Mouse (Mus musculus): Measurements from ENCODE around the gene Eif3c. TPM values are rescaled to one million over a fixed set of nuclear protein-coding genes. Genes with fewer than 3 reads are reported as not detected.

Gene Eif3c
- 110 and 118 TPM in 2 replicates for polyA plus RNA-seq (2012)

DNA sequence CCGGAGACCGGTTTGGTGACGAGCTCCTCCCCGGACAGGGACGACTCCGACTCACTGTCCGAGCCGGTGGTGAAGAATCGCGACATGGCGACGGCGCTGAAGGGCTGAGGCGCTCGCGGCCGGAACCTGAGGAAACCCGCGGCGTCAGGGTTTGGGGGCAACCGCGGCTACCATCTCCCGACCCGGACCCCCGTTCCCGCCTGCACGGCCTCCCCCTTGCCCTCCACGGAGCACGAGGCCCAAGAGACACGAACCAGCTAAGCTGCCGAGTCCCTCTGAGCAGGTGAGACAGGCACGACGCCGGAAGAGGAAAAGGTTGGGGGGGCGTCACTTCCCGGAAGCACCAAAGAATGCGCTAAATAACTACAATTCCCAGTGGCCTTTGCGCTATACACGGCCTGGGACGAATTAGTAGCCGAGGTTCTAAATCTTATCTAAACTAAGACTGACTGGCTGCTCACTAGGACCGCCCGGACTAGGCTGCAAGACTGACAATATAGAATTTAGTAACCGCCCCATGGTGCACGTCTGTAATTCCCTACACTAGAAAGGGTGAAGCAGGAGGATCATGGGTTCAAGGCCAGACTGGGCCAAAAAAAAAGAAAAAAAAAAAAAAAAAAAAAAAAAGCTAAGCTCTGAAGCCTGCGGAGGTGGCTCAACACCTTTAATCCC, at the start of gene Eif3c:
Eif3c (minus strand) TSS at position 318 of the 672 bp plus-strand sequence.
- TF ChIP-seq GATA1 (IDR thresholded peaks at IDR 0.05; ENCODE audit: low read length): no peak

DNA sequence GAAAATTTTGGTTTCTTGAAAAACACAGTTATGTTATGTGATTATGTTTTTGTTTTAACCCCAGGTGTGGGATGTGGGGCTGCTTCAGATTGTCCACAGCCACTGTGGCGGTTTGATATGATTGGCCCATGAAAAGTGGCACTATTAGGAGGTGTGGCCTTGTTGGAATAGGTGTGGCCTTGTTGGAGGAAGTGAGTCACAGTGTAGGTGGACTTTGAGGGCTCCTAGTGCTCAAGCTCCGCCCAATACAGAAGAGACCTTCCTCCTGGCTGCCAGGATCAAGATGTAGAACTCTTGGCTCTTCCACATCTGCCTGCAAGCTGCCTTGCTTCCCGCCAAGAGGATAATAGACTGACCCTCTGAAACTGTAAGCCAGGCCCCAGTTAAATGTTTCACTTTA, 46.5 kb upstream of the Eif3c start:
- TF ChIP-seq GATA1 (IDR thresholded peaks at IDR 0.05; ENCODE audit: low read length): no peak

DNA sequence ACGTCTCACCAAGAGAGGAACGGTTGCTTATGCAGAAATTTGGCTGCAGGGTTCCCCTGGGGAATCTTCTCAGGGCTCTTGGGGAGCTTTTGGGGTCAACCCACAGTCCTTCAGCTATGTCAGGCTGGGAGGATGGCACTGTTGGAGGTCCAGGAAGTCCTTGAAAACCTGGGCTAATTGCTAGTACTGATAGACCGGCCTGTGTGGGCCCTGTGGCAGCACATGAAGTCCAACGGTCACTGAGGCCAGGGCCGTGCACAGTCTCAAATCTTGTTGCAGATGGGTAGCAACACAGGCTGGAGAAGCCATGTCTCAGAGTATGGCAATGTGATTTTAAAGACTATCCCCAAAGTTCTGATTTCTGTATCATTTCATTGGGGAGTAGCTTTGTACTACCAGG, 41.6 kb upstream of the Eif3c start:
- no peak for TF ChIP-seq GATA1 (IDR thresholded peaks at IDR 0.05; ENCODE audit: low read length)

DNA sequence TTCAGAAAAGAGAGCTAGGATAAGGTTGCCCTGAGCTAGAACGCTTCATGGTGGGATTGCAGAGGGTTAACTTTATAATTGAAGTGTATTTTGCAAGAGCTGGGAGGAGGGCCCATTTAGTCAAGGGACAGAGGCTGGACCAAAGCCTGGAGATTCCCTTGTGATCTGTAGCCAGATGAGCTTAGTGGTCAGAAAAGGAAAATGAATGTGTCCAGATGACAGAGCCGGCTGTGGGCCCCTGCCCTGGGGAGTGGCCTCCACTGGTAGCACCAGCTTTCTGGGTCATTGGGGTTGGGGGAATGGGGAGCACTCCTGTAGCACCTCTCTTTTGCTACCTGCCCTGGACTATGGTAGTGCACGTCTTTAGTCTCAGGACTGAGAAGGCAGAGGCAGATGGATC, 40.9 kb upstream of the Eif3c start:
- no peak for TF ChIP-seq GATA1 (IDR thresholded peaks at IDR 0.05; ENCODE audit: low read length)

DNA sequence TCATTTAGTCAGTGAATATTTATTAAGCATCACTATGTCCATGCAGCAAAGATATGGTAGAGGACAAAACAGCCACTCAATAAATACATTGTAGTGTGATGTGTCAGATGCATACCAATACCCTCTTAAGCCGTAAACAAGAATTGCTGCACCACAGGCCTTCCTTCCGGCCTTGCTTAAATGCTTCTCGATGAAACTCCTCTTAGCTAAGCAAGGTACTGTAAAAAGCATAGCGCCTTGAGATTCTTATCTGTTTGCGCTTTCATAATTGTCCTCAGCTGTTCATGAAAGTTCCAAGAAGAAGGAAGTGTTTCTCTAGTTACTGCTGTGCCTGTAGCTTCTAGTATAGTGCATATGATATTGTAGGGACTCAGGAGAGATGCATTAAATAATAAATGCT, 40.4 kb upstream of the Eif3c start:
- TF ChIP-seq GATA1 (IDR thresholded peaks at IDR 0.05; ENCODE audit: low read length): no peak

DNA sequence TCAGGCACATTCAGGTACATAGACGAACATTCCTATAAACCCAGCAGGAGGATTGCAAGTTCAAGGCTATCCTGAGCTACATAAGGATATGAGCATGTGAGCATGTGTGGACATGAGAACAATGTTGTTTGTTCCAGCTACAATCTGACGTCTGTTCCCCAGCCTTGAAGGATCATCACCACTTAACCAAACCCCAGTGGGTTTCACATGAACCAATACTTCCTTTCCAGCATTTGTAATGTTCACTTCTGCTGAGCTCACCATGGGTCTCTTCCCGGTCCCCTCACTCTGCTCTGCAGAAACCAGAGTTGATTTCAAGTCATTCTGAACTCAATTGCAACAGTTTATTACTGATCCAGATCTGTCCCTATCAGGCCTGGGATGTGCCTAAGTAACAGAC, 36.4 kb upstream of the Eif3c start:
- TF ChIP-seq GATA1 (IDR thresholded peaks at IDR 0.05; ENCODE audit: low read length): no peak

DNA sequence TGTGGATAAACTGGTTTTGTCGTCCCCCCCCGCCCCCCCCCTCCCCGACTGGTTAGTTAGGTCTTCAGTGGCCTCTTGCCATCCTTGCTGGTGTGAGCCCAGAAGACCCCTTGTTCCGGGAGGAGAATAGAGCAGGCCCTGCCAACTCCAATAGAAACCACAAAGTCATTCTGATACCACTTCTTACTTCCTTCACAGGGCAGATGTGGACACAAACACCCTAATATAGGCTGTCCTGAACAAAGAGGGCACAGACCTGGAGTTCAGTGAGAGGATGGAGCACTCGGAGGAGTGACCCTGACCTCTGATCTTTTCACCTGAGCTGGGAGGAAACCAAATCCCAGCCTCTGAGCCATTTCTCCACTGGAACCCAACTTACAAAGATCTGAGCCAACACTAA, 35.7 kb upstream of the Eif3c start:
- no peak for TF ChIP-seq GATA1 (IDR thresholded peaks at IDR 0.05; ENCODE audit: low read length)

DNA sequence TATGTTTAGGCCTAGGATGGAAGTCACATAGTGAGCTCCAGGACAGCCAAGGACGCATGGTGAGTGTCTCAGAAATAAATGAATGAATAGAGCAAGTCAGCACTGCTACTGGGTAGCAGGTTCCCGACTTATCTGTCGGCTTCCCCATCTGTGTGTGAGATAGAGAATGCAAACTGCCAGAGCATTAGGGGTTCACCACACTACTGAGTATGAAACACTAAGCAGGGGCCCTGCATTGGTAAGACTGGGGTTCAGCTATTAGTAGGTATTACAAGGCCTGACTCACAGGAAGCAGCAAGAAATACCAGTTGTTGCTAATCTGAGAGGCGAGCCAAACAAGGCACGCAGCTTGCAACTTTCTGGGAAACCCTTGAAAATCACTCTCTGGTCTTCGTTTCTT, 32.7 kb upstream of the Eif3c start:
- no peak for TF ChIP-seq GATA1 (IDR thresholded peaks at IDR 0.05; ENCODE audit: low read length)

DNA sequence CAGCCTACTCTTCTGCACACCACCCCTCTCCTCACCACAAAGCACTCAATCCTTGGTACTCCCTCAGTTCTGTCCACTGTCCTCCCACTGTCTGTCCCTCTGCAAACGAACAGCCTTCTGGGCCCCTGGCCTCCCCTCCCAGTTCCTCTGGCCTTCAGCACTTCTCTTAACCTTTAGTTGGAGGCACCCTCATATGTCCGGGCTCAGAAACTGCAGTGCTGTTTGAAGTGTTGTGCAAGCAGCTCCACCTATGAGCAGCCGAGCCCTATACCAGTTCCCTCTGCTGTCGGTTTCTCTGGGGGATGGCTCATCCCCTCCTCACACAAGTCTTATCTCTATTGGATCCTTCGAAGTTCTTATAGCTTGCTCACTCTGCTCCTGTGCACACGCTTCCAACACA, 30.2 kb upstream of the Eif3c start:
- TF ChIP-seq GATA1 (IDR thresholded peaks at IDR 0.05; ENCODE audit: low read length): no peak

DNA sequence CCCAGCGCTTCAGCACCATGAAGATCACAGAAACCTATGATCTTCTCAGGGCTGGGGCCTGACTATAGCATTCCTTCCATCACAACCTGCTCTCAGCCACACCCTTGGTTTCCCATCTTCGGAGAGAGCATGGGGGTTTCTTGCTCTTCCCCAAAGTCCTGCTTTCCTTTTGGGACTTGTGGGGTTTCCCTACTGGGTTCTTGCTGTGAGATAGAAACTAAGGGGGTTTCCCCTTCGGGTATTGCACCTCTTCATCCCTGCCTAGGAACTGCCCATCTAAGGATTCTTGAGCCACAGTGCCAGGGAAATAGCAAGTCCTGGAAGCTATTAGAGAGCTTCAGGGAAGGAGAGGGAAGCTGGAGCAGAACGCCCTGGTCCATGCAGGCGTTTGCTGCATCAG, 29.7 kb upstream of the Eif3c start:
- no peak for TF ChIP-seq GATA1 (IDR thresholded peaks at IDR 0.05; ENCODE audit: low read length)

DNA sequence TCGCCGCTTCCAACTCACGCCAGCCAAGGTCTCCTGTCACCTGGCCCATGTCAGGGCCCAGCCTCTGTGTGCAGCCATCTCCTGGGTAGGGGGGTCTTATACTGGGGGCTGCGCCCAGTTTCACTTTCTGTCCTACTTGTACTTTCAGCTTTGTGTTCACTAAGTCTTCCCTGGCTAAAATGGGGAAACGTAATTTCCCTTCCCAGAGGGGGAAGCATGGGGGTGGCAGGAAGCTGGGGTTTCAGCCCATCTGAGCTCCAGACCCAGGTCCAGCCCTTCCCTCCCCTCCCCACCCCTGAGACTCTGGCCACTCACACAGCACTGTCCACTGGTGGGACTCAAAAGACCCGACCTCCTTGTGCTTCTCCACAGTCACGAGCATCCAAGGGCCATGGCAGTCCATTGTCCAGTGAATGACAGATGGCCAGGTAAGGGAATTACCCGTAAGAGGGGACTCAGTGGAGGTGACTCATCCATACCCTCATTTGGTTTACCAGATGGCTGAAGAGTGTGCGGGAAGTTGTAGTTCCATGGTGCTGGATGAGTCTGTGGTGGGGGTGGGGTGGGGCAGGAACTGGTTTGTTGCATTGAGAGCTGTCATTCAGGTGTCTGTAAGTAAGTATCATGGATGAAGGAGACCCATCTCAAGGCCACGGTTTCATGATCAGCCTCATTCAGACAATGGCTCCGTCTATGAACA, 28.8 kb upstream of the Eif3c start, which contains the start of gene Il27:
Il27 (minus strand) TSS at position 80 of the 700 bp plus-strand sequence.
- no peak for TF ChIP-seq GATA1 (IDR thresholded peaks at IDR 0.05; ENCODE audit: low read length)

DNA sequence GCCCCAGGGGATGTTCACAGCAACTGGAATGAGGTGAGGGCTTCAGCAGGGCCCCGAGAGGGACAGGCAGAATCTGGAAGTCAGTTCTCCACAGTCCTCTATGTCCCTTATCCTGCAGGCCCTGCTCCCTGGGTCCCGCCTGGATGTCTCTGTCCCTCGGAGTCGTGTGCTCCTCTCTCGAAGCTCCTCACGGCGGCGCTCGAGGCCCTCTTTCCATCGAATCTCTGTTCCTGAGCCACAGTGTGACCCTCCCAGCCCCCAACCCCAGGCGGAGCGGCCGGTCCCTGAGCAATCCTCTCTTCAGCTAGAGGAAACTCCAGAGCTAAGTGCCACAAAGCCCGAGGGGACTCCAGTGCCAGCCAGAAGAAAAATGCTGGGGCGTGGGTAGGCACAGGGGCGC, 21.6 kb upstream of the Eif3c start:
- no peak for TF ChIP-seq GATA1 (IDR thresholded peaks at IDR 0.05; ENCODE audit: low read length)

DNA sequence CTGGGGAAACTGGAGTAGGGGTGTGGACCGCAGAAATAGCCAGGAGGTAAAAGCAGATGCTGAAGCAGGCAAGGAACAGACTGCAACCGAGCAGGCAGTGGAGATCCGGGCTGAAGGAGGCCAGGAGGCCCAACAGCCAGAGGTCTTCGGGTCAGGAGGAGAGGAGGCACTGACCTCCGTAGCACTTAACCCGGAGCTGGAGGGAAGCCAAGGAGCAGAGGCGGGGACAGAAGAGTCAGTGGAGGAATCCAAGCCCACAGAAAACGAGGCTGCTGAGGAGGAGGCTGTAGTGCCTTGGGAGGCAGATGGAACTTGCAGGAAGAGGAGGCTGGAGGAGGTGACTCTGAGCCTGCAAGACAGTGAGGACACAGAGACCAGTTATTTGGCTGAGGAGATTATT, 20.6 kb upstream of the Eif3c start:
- TF ChIP-seq GATA1 (IDR thresholded peaks at IDR 0.05; ENCODE audit: low read length): no peak

DNA sequence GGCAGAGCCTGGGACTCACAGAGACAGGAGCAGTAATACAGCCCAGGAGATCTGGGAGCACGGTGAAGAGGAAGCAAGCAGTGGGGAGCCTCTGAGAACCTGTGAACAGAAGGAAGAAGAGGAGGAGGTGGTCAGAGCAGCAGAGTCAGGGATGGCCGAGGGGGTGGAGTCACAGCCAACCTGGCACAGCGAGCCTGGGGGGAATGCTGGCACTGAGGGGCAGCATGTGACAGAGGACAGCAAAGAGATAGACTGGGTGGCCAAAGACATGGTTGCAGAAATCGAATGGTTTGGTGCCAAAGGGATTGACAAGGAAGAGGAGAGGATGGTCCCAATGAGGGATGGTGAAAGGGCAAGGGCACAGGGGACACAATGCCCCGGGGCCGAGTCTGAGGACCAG, 19.5 kb upstream of the Eif3c start, which contains the start of gene Cln3:
Cln3 (minus strand) TSS at position 101 of the 400 bp plus-strand sequence.
- no peak for TF ChIP-seq GATA1 (IDR thresholded peaks at IDR 0.05; ENCODE audit: low read length)

DNA sequence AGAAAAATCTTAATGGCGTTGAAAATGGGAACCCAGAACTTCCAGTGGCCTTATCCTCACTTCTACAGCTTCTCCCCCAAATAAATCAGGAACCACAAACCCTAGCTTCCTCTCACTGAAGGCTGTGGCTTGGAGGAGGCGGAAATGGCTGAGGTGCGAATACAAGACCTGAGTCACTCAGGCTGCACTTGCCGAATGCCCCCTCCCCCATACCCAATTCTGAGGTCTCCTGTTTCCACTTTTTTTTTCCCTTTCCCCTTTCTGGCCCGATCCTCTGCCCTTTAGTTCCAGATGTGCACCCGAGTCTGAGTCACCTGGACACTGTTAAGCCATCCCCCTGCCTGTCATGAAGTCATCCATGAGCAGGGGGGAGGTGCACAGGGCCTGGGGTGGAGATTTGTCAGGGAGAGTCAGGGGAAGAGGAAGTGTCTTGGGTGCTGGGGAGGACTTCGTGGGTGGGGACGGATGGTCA, 18.3 kb upstream of the Eif3c start, which contains the start of gene Apobr:
Apobr (plus strand) TSS at position 437 of the 472 bp plus-strand sequence.
- TF ChIP-seq GATA1 (IDR thresholded peaks at IDR 0.05; ENCODE audit: low read length): no peak

DNA sequence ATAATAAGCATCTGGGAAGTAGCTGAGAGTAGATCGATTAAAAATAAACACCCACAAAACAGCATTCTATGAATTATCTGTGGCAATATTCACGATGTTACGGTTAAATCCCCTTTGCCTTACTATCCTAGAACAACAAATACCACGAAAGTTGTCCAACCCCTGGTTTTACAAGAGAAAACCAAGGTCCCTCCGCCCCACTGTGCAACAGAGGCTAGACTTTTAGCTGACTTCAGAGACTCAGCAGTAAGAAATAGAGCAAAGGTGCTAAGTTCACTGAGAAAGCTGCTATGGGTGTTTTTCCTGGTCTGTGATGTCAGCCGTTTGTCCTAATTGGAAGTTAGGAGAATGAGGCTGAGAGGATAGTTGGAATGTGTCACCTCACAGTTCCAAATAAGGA, 17.6 kb upstream of the Eif3c start:
- no peak for TF ChIP-seq GATA1 (IDR thresholded peaks at IDR 0.05; ENCODE audit: low read length)

DNA sequence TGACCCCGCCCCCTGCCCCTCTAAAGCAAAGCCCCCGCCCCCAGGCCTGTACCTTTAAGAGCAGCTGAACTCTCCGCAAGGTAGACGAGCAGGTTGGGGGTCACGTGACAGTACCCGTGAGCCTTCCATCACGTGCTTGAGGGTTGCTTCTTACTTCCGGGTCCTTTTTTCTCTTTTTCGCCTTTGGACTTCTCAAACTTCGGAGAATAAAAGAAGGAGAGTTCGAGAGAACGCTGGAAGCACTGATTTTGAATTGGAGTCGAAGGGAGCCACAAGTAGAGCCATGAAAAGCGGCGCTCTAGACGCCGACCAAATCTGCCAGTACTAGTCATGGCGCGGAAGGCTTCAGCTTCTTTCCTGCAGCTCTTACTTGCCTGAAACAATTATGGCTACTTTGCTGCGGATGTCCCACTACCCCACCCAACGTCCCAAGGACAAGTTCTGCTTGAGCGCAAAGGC, 17.1 kb upstream of the Eif3c start:
- no peak for TF ChIP-seq GATA1 (IDR thresholded peaks at IDR 0.05; ENCODE audit: low read length)

All from G1E-ER4 (cell line).